Mouse (Mus musculus) bone marrow macrophage, adult 2 months (primary cell): Measurements from ENCODE around the gene Pafah2.

ENCODE experiments used
- CTCF ChIP-seq: IDR thresholded peaks from 2 replicates; pipeline ENCODE4 v1.5.1; 2012; ENCODE audit warnings: low read depth, mild to moderate bottlenecking, low read length, moderate library complexity
- POLR2A ChIP-seq: IDR thresholded peaks from 2 replicates; pipeline ENCODE4 v1.6.1; 2012; ENCODE audit warnings: mild to moderate bottlenecking, low read depth, low read length, borderline replicate concordance

GRCm38 (mm10) chr4:134378089-134378615 is 18.0 kb upstream of the Pafah2 start:
- TF ChIP-seq CTCF: no peak
- no peak for TF ChIP-seq POLR2A
